In the genomic region with DNA sequence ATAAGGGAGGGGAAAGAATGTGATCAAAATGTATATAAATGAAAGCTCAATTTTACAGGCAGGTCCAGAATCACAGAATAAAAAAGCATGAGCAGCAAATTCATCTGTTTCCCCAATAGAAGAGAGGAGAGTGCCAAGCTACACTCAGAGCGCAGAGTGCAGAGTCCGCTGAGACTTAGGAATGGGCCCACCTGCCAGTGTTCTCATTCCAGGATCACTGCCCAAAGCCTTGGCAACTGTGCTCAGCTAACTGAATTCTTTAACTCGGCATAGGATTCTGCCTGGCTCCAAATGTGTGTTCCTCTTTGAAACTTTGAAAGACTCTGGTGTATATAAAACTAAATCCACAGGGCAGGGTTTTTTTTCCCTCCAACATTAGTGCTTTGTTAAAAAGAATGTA, we compare ENCODE assay signal across 9 mouse cellular contexts.
DNase-seq lines count a peak whose midpoint lies in the region; ATAC-seq lines count a peak whose summit lies in the region.
"Had no signal": no experiment of that assay in that cellular context is flagged by ENCODE, and none has a peak within 500 bp of the region (broad histone marks: within the 10 kb centered on the region; RNA-seq: fewer than 3 reads in every experiment).

No protein-coding gene starts in this region.

- ATAC-seq in cerebellum, adult (ENCODE audit: insufficient number of reproducible peaks, low FRiP score, low TSS enrichment): peak; percentile 84
- ATAC-seq in inflammation-experienced regulatory T-cells, adult 6 months: no peak

- no peak for DNase-seq in cerebellum, postnatal 4 days (ENCODE audit: low spot score in 2 of 2)
- peak; percentile 38 for DNase-seq in kidney, adult 18-20 months
- DNase-seq in kidney, postnatal 4 days: no peak
- DNase-seq in cerebellum, adult 11-12 months: peak; percentile 10
- peak; percentile 5 for DNase-seq in fibroblast of lung, adult 2 months (ENCODE audit: low read depth)
- DNase-seq in spleen, postnatal 36 days (ENCODE audit: low spot score in 2 of 2): no peak
- DNase-seq: lung, adult 2 months had no signal

Comparison
In these comparisons a context has a peak if more than half of its experiments do, and no peak if none do; other contexts are left out.
1. DNase-seq: peak in kidney, adult 18-20 months (single experiment), cerebellum, adult 11-12 months (single experiment) and fibroblast of lung, adult 2 months (single experiment); none in cerebellum, postnatal 4 days (0 of 2), kidney, postnatal 4 days (0 of 2) and spleen, postnatal 36 days (0 of 2).